Mouse (Mus musculus): Measurements from ENCODE around the gene Meioc. TPM values are rescaled to one million over a fixed set of nuclear protein-coding genes. Genes with fewer than 3 reads are reported as not detected.

The Meioc gene
- polyA plus RNA-seq (2015; fragmentation: Nextera tagmentation; extraction: Ambion mirVana) = 0.19 and 0.27 TPM in 2 replicates

- H3K4me1 ChIP-seq = no peaks in the 10 kb centered on the region
- H3K4me3 ChIP-seq (replicated peaks) = no peak within 1 kb of the TSS
- H3K9ac ChIP-seq (replicated peaks) = no peak within 1 kb of the TSS
- H3K9me3 ChIP-seq (replicated peaks) = no peaks in the 10 kb centered on the region
- H3K4me2 ChIP-seq = no peak within 1 kb of the TSS
- H3K27ac ChIP-seq (replicated peaks) = no peak within 1 kb of the TSS
- H3K27me3 ChIP-seq (replicated peaks) = peaks cover 20% of the 10 kb centered on the region
- 73% methylated on average over 3 of the region's 3 CpGs for WGBS
- no peak for ATAC-seq (ENCODE audit: low FRiP score)
- no peaks in the 10 kb centered on the region for H3K36me3 ChIP-seq
Measured at GRCm38 (mm10) chr11:102663416-102663815, at the start of gene Meioc. TSS of gene Meioc (plus strand) at chr11:102663716.

- Histone ChIP-seq H3K4me3 (replicated peaks) (no peak overlapping the region), H3K9me3 (replicated peaks) (no peaks in the 10 kb centered on the region), H3K36me3 (no peaks in the 10 kb centered on the region), H3K9ac (replicated peaks) (no peak overlapping the region), H3K4me2 (no peak overlapping the region), H3K4me1 (peaks cover 9% of the 10 kb centered on the region), H3K27me3 (replicated peaks) (no peaks in the 10 kb centered on the region), H3K27ac (replicated peaks) (no peak overlapping the region)
- 71% methylated on average over 2 of the region's 2 CpGs for WGBS
- no peak for ATAC-seq (ENCODE audit: low FRiP score)
Measured at GRCm38 (mm10) chr11:102619449-102619848, 44.1 kb upstream of the Meioc start.

- no peaks in the 10 kb centered on the region for H3K36me3 ChIP-seq
- no peaks in the 10 kb centered on the region for H3K27me3 ChIP-seq (replicated peaks)
- no peaks in the 10 kb centered on the region for H3K9me3 ChIP-seq (replicated peaks)
- peaks cover 15% of the 10 kb centered on the region for H3K4me1 ChIP-seq
- no peak for ATAC-seq (ENCODE audit: low FRiP score)
- WGBS = 12% methylated on average over 17 of the region's 17 CpGs
- no peak overlapping the region for H3K9ac ChIP-seq (replicated peaks)
- peak overlapping the region; percentile 20 for H3K4me2 ChIP-seq
- H3K27ac ChIP-seq (replicated peaks) = peak overlapping the region; percentile 29
- no peak overlapping the region for H3K4me3 ChIP-seq (replicated peaks)
Measured at GRCm38 (mm10) chr11:102623876-102624789, 39.4 kb upstream of the Meioc start.

- Histone ChIP-seq H3K36me3 (no peaks in the 10 kb centered on the region), H3K4me3 (replicated peaks) (no peak overlapping the region), H3K9me3 (replicated peaks) (no peaks in the 10 kb centered on the region), H3K27me3 (replicated peaks) (no peaks in the 10 kb centered on the region), H3K27ac (replicated peaks) (peak overlapping the region; percentile 29; the same call in 1 of the 2 replicates), H3K9ac (replicated peaks) (no peak overlapping the region), H3K4me1 (peaks cover 15% of the 10 kb centered on the region), H3K4me2 (peak overlapping the region; percentile 43)
- ATAC-seq (ENCODE audit: low FRiP score) = 0 out of 2 replicates have a peak, but pooled peaks have one; percentile 38
- 36% methylated on average over 14 of the region's 14 CpGs for WGBS
Measured at GRCm38 (mm10) chr11:102624888-102625407, 38.6 kb upstream of the Meioc start.

GRCm38 (mm10) chr11:102627171-102627931, 36.2 kb upstream of the Meioc start:
- 86% methylated on average over 9 of the region's 9 CpGs for WGBS
- Histone ChIP-seq H3K4me2 (no peak overlapping the region), H3K36me3 (no peaks in the 10 kb centered on the region), H3K27ac (replicated peaks) (no peak overlapping the region), H3K4me1 (peaks cover 25% of the 10 kb centered on the region), H3K9ac (replicated peaks) (no peak overlapping the region), H3K9me3 (replicated peaks) (no peaks in the 10 kb centered on the region), H3K4me3 (replicated peaks) (no peak overlapping the region), H3K27me3 (replicated peaks) (no peaks in the 10 kb centered on the region)
- ATAC-seq (ENCODE audit: low FRiP score) = no peak

GRCm38 (mm10) chr11:102628529-102628928, 35.0 kb upstream of the Meioc start:
- no peaks in the 10 kb centered on the region for H3K36me3 ChIP-seq
- H3K4me1 ChIP-seq = peaks cover 30% of the 10 kb centered on the region
- no peak overlapping the region for H3K4me2 ChIP-seq
- no peak overlapping the region for H3K4me3 ChIP-seq (replicated peaks)
- H3K9ac ChIP-seq (replicated peaks) = no peak overlapping the region
- WGBS = 55% methylated on average over 9 of the region's 9 CpGs
- H3K27ac ChIP-seq (replicated peaks) = no peak overlapping the region
- no peaks in the 10 kb centered on the region for H3K9me3 ChIP-seq (replicated peaks)
- no peak for ATAC-seq (ENCODE audit: low FRiP score)
- H3K27me3 ChIP-seq (replicated peaks) = no peaks in the 10 kb centered on the region

DNA sequence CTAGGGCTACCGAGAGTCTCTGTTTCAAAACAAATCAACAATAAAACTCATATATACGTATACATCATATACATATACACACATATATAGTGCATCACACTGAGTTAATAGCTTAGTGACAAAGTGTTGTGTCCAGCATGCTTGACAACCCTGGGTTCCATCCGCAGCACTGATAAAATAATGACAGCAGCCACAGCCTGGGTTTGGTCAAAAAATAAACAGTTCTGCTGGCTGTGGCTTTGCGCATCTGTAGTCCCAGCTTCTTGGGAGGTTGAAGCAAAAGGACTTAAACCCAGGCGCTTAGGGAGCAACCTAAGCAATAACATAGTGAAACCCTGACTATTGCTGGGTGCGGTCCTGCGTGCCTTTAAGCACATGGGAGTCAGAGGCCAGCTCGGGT, 34.1 kb upstream of the Meioc start:
- H3K27ac ChIP-seq (replicated peaks) = no peak overlapping the region
- no peaks in the 10 kb centered on the region for H3K9me3 ChIP-seq (replicated peaks)
- H3K27me3 ChIP-seq (replicated peaks) = no peaks in the 10 kb centered on the region
- WGBS = 77% methylated on average over 8 of the region's 8 CpGs
- H3K36me3 ChIP-seq = no peaks in the 10 kb centered on the region
- no peak overlapping the region for H3K4me3 ChIP-seq (replicated peaks)
- peaks cover 21% of the 10 kb centered on the region for H3K4me1 ChIP-seq
- no peak for ATAC-seq (ENCODE audit: low FRiP score)
- H3K4me2 ChIP-seq = no peak overlapping the region
- no peak overlapping the region for H3K9ac ChIP-seq (replicated peaks)

DNA sequence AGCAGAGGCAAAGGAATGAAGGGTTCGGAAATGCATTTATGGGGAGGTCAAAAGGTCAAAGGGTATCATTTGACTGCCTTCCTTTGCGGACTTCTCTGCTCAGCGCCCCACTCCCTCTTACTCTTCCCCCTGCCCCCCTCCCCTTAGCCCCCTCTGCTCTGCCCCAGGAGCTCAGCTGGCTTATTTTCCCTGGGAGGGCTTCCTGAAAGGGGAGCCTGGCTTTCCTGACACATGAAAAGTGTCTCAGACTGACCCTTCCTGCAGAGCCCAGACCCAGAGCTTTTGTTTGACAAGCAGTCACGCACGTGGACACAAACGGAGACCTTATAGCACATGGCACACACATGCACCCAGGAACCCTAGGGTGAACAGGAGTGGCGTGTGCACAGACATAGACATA, 32.8 kb upstream of the Meioc start:
- Histone ChIP-seq H3K27me3 (replicated peaks) (no peaks in the 10 kb centered on the region), H3K9me3 (replicated peaks) (no peaks in the 10 kb centered on the region), H3K4me3 (replicated peaks) (no peak overlapping the region), H3K27ac (replicated peaks) (no peak overlapping the region), H3K4me2 (no peak overlapping the region), H3K9ac (replicated peaks) (no peak overlapping the region), H3K36me3 (no peaks in the 10 kb centered on the region), H3K4me1 (peaks cover 15% of the 10 kb centered on the region)
- WGBS = 15% methylated on average over 6 of the region's 7 CpGs
- no peak for ATAC-seq (ENCODE audit: low FRiP score)

DNA sequence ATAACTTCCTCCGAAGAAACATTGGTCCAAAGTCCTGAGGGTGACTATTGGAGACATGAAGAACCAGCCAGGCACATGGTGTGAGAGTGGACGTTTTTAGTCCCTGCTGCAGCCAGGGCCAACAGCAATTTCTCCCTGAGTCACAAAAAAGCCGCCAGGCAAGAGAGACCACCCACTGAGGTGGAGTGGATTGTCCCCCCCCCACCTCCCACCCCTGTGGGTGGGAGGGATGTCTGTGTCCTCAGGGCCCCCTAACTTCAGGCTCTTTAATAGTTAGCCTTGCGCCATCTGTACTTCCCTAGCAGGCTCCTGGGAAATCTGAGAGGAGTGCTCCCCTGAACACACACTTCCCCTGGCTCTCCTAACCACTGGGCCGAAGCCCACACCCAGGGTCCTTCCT, 32.3 kb upstream of the Meioc start:
- Histone ChIP-seq H3K9me3 (replicated peaks) (no peaks in the 10 kb centered on the region), H3K36me3 (no peaks in the 10 kb centered on the region), H3K27me3 (replicated peaks) (no peaks in the 10 kb centered on the region), H3K27ac (replicated peaks) (no peak overlapping the region), H3K9ac (replicated peaks) (no peak overlapping the region), H3K4me3 (replicated peaks) (no peak overlapping the region), H3K4me2 (no peak overlapping the region), H3K4me1 (peaks cover 15% of the 10 kb centered on the region)
- no peak for ATAC-seq (ENCODE audit: low FRiP score)
- 26% methylated on average over 5 of the region's 5 CpGs for WGBS

GRCm38 (mm10) chr11:102632725-102633124, 30.8 kb upstream of the Meioc start:
- Histone ChIP-seq H3K9me3 (replicated peaks) (no peaks in the 10 kb centered on the region), H3K4me2 (peak overlapping the region; percentile 44), H3K36me3 (no peaks in the 10 kb centered on the region), H3K27ac (replicated peaks) (no peak overlapping the region), H3K9ac (replicated peaks) (no peak overlapping the region), H3K4me1 (peaks cover 18% of the 10 kb centered on the region), H3K27me3 (replicated peaks) (no peaks in the 10 kb centered on the region), H3K4me3 (replicated peaks) (no peak overlapping the region)
- WGBS = 20% methylated on average over 11 of the region's 13 CpGs
- no peak for ATAC-seq (ENCODE audit: low FRiP score)

GRCm38 (mm10) chr11:102633379-102633778, 30.1 kb upstream of the Meioc start:
- WGBS = 40% methylated on average over 9 of the region's 9 CpGs
- no peaks in the 10 kb centered on the region for H3K36me3 ChIP-seq
- no peak for ATAC-seq (ENCODE audit: low FRiP score)
- H3K4me3 ChIP-seq (replicated peaks) = 0 out of 2 replicates have a peak overlapping the region, but pooled peaks have one; percentile 8
- no peaks in the 10 kb centered on the region for H3K9me3 ChIP-seq (replicated peaks)
- H3K27me3 ChIP-seq (replicated peaks) = no peaks in the 10 kb centered on the region
- H3K27ac ChIP-seq (replicated peaks) = no peak overlapping the region
- H3K9ac ChIP-seq (replicated peaks) = no peak overlapping the region
- H3K4me1 ChIP-seq = peaks cover 20% of the 10 kb centered on the region
- peak overlapping the region; percentile 44 for H3K4me2 ChIP-seq

All from neural tube, embryonic 15.5 days (tissue).